Mouse (Mus musculus): ENCODE measurements at regions not wholly inside any gene's neighbourhood (a gene's known extent, or its start where the extent isn't known, plus 50 kb on each side); places are given as distances from the start of the nearest gene placed in this dataset.

DNA sequence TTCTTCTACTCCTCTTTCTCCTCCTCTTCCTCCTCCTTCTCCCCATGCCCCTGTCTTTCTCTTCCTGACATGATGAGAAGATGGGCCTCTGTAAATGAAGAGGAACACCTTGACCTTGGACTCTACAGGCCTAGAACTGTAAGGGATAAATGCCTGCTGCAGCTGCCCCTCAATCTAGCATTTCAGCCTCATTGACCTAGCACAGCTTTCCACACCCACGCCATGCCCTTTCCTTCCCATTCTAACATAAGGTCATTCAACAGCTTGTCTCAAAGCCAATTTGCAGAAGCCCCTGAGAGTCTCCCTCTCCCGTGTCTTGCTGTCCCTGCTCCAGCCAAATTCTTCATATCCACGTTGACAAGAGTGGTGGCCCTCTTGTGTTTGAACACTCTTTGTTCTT is 63.8 kb upstream of the Dscam start:
- no peak for TF ChIP-seq GATA1 (IDR thresholded peaks at IDR 0.05; ENCODE audit: borderline replicate concordance, low read length)
- TF ChIP-seq FLI1 (IDR thresholded peaks at IDR 0.05; ENCODE audit: low read length) = no peak
